Mouse (Mus musculus) CD4-positive, CD25-positive, alpha-beta regulatory T cell, adult 2 months (primary cell): ENCODE results near the gene Gm13271.
A peak's percentile ranks its signal among the peaks of the same experiment; 100 is the strongest.
"Not testable (repeated sequence)": the region's sequence is repeated elsewhere in the genome, so short reads cannot be mapped to it uniquely, and the experiment has no call there.

Experiments
- DNase-seq: peaks from one replicate; pipeline ENCODE4 v3.0.0-alpha.2; 2012; ENCODE audit warnings: low read depth, low spot score

Gm13271 gene

DNA sequence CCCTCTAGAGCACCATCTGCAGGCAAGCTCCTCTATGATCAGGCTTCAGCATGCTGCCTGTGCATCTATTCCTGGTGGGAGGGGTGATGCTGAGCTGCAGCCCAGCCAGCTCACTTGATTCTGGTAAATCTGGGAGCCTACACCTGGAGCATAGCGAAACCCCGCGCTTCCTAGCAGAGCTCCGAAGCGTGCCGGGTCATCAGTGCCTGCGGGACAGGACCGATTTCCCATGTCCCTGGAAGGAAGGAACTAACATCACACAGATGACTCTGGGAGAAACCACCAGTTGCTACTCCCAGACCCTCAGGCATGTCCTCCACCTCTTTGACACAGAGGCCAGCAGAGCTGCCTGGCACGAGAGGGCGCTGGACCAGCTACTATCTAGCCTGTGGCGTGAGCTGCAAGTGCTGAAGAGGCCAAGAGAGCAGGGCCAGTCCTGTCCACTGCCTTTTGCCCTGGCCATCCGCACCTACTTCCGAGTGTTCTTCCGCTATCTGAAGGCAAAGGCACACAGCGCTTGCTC is at the start of gene Gm13271:
Gene Gm13271, plus strand, starts transcription at position 51 of the 523 bp plus-strand sequence.
- DNase-seq, result not testable (repeated sequence)

DNA sequence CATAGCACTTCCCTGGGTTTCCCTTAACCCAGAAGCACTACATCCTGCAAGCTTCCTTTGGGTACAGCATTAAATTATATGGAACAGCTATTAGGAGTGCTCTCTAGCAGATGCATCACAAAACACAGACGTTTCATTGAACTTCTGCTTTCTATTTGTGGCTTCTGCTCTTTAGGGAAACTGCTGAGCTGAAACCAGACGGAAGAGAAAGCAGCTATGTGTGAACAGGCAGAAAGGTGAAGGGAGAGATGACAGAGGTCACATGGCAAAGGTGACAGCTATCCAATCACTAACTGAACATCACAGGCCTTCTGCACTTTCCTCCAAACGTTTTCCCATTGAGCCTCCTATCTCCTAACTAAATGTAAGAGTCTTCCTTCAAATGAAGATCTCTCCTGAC is 48.7 kb upstream of the Gm13271 start:
- no peak for DNase-seq

DNA sequence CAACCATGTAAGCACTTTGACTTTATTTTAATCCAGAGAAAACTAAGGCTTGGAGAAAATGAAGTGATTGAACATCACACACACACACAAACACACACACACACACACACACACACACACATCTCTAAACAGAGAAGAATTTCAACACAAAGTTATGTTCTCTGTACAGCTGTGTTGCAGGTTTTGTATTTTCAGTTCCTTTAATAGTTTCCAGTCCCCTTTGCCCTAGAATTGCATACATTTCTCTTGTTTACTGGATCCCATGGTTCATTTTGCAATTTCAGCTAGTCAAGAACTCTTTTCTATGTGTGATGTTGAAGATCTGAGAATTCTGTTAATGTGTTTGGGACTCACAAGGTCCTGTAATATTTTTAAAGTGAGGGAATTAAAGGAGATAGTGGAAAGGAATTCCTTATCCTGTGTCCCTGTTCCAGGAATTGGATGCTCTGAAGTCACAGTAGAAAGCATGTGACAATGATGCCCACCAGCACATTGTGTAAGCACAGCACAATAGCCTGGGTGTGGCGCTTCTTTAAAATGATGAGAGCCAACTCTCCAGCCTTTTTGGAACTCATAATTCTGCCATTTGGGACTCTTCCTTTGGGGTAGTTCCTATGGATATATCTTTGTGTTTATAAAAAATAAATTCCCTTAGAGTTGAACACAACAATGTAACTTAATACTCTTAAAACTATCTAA is 47.4 kb upstream of the Gm13271 start:
- no peak for DNase-seq

GRCm38 (mm10) chr4:88714281-88714680 is 40.4 kb upstream of the Gm13271 start:
- no peak for DNase-seq

DNA sequence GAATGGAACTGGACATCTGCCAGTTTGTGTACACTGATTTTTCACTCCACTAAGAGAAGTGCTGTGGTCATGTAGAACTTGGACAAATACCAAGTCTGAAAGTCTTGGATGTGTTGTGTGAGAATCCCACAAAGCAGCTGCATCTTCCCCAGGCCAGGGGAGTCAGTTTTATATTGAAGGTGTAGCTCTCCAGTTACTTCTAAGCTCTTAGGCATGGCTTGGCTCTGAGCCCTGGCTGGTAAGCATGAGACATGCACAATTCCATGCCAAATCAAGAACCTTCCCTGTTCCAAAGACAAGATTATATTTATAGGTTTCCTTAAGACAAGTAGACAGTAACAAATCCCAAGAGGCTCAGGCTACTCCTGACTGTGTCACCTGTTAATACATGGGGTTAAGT is 39.6 kb upstream of the Gm13271 start:
- DNase-seq, result no peak

DNA sequence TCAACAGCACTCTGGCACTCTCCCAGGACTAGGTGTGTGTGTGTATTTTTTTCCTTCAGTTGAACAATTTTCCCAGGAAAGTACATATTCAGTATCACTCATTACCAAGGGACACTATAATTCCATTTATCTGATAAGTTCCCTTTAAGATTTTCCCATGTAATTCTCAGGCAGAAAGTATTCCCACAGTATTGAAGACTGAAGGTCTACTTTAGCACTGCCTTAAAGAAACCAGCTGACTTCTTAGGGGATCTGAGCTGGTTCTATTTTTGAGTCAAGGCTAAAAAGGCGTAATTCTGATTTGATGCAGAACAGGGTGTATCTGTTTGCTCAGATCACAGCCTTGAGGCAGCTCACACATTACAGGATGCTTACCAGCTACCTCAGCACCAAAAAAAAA is 36.0 kb upstream of the Gm13271 start:
- DNase-seq, result no peak

- peak; percentile 91 for DNase-seq
Observed at GRCm38 (mm10) chr4:88721791-88722721, 32.6 kb upstream of the Gm13271 start, which contains the start of the genes Gm26566 and Klhl9. Gene Gm26566, plus strand, starts transcription at chr4:88721805. Gene Klhl9, minus strand, starts transcription at chr4:88722465.

- DNase-seq, result no peak
Observed at GRCm38 (mm10) chr4:88723497-88724090, 31.1 kb upstream of the Gm13271 start.

DNA sequence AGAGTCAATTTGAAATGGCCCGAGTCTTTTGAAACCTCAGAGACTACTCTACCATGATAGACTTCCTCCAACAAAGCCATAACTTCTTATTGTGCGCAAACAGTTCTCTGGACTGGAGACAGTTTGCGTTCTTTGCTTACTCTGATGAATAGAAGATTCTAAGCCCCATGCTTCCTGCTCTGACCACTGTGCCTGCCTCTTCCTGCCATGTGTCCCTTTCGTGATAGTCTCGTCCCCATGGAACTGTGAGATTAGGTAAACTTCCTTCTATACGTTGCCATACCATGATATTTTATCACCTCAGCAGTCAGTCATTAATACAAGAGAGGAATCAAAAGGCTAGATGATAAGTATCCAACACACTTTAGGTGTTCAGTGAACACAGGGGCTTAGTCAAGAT is 27.9 kb upstream of the Gm13271 start:
- no peak for DNase-seq

DNA sequence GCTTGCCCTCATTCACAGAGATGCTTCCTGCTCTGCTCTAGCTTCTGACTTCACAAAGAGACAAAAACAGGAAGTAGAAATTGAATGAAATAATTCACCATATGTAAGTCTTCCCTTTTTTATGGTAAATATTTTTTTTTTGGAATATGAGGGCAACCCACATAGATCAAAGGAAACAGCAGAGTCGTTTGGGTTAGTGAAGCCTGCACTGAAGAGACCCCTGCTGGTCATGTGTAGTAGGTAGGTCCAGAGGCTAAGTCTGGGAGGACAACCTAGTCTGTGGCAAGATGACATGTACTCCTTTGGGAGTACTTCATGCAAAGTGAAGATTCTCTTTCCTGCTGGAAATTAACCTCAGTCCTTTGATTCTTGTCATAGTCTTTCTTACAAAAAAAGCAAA is 27.3 kb upstream of the Gm13271 start:
- peak; percentile 80 for DNase-seq

DNA sequence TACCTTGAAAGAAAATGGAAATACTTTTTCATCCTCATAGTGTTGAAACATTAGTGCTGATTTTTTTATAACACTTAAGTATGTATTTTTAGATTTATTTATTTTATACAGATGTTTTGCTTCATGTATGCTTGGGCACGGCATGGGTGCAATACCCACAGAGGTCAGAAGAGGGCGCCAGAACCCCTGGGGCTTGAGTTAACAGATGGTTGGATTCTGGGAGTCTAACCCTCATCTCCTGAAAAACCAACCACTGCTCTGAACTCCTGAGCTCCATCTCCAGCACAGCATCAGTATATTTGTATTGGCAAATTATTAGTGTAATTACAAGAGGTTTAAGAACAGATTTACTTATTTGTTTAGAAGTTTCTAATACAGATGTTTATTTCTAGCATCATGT is 16.2 kb upstream of the Gm13271 start:
- peak; percentile 91 for DNase-seq

DNA sequence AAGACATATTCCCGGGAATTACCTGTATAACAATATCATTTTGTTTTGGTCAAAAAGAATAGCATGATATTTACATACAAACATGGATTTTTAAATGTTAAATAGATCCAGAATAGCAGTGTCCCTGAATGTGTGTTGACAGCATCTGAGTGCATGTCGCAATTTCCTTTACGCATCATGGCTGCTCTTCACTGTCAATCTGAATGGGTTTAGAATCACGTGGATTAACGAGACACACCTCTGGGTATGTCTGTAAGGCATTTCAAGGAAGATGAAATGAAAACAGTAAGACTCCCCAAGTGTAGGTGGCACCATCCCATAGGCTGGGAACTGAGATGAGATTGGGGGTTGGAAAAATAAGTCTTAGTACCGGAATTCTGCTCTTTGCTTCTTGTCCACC is 15.6 kb upstream of the Gm13271 start:
- DNase-seq, result no peak

GRCm38 (mm10) chr4:88741426-88741825 is 13.2 kb upstream of the Gm13271 start:
- DNase-seq, result no peak

- peak; percentile 33 for DNase-seq
Observed at GRCm38 (mm10) chr4:88742771-88743371, 11.8 kb upstream of the Gm13271 start.

DNA sequence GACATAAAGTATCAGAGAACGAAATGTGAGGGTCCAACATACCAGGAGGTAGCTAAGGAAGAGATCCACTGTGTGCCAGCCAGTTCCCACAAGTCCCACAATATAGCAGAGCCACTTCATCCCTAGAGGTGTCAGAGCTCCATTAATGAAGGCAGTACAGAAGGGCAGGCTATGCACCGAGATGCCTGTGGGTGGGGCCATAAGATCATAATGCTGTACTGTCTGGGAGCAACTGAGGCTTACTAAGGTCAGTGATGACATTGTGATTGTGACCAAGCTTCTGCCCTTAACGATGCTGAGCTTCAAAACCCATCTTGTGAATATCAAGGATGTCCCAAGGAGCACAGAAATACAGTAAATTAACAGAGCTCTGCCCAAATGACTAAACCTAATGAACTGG is 10.5 kb upstream of the Gm13271 start:
- DNase-seq, result peak; percentile 45

GRCm38 (mm10) chr4:88749926-88750325 is 4.7 kb upstream of the Gm13271 start:
- no peak for DNase-seq

GRCm38 (mm10) chr4:88756581-88757513 is 2.2 kb downstream of the Gm13271 start:
- DNase-seq, result peak; percentile 56

GRCm38 (mm10) chr4:88757628-88758031 is 3.0 kb downstream of the Gm13271 start:
- DNase-seq, result peak; percentile 92

DNA sequence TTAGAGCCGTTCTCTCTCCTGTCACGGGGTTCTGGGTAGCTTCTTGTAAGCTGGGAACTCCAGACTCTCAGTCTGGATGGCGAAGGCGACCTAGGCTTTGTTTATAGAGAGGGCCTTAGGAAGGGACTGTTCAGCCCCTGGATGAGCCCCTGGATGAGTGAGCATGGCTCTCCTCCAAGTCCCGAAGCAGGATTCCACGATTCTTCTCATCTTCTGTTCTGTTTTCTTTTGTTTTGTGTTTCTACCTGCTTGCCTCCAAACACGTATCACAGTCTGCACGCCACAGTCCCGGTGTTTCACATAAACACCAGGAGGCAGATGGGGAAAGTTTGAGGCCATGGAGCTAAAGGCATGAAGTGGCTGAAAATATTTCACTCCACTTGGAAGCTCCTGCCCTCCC is 4.1 kb downstream of the Gm13271 start:
- not testable (repeated sequence) for DNase-seq

DNA sequence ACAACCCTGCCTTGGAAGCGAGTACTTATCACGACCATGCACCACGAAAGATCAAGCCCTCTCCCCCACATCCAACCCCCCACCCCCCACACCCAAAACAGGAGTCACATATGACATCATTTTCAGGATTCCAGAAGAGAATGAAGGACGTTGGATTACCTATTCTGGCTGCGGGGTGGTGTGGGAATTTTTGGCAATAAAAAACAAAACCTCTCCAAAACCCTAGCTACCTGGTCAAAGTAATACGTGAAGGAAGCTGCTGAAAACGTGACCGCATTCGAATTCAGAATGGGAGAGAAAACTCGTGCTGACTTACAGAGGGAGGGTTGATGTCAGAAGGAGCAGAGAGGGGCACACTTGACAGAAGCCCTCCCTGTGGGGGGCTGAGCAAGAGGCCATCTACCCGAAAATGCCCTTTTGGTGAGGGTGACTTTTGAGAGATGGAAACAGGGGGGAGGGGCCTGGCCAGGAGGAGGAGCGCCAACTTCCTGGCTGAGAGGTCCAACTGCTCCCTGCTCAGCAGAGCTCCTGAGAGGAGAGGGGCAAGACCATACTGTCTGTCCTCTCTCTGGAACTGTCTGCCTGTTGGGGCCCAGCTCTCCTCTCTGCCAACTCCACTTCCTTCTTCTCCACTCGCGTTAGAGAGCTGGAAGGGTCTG is 5.1 kb downstream of the Gm13271 start, which contains the start of gene Gm13283:
Gene Gm13283, plus strand, starts transcription at position 510 of the 659 bp plus-strand sequence.
- not testable (repeated sequence) for DNase-seq
